Mouse (Mus musculus) inflammation-experienced regulatory T-cells (primary cell): ENCODE data around the gene Fscn1. TPM values are rescaled to one million over a fixed set of nuclear protein-coding genes. Genes with fewer than 3 reads are reported as not detected.

Experiments
- polyA plus RNA-seq, 2 experiments: library from polyadenylated mRNA; unstranded; fragments of 100-300 nt; shearing (Covaris generic); gene quantifications; one replicate each; pipeline ENCODE4 v1.2.1; 2017

The Fscn1 gene
- polyA plus RNA-seq, result under 1 TPM; 0.31 to 0.70 TPM

GRCm38 (mm10) chr5:142959576-142960556 lies at the start of gene Fscn1:
Gene Fscn1 (plus strand): TSS chr5:142960343.

Other genes starting within 250 kb of the Fscn1 start
- 10 to 100 TPM; 24.3 to 26.3 TPM for gene Tnrc18, start 142.7 kb upstream of the Fscn1 start, polyA plus RNA-seq
- 1 to 10 TPM; 6.0 to 9.6 TPM for gene Fbxl18, start 64.9 kb upstream of the Fscn1 start, polyA plus RNA-seq
- 1,000 to 10,000 TPM; 2,441 to 2,707 TPM for gene Actb, start 53.6 kb upstream of the Fscn1 start, polyA plus RNA-seq
- 10 to 100 TPM; 37.3 to 58.6 TPM for gene Rnf216, start 152.7 kb downstream of the Fscn1 start, polyA plus RNA-seq
- under 1 TPM; 0.28 to 0.81 TPM for gene Olfr718-ps1, start 187.2 kb downstream of the Fscn1 start, polyA plus RNA-seq
- gene Rbak, start 220.4 kb downstream of the Fscn1 start, polyA plus RNA-seq, result 10 to 100 TPM; 15.8 to 16.5 TPM
- 1 to 10 TPM in 1 of 2 experiments, under 1 TPM in 1; 0.18 to 1.6 TPM for gene Spdye4b, start 220.7 kb downstream of the Fscn1 start, polyA plus RNA-seq